Mouse (Mus musculus) lung, postnatal 14 days (tissue): Measurements from ENCODE around the gene Lamtor2.
A peak's percentile ranks its signal among the peaks of the same experiment; 100 is the strongest.

ENCODE experiments used
- DNase-seq: peaks from one replicate; pipeline ENCODE4 v3.0.0; 2021

The Lamtor2 gene

DNA sequence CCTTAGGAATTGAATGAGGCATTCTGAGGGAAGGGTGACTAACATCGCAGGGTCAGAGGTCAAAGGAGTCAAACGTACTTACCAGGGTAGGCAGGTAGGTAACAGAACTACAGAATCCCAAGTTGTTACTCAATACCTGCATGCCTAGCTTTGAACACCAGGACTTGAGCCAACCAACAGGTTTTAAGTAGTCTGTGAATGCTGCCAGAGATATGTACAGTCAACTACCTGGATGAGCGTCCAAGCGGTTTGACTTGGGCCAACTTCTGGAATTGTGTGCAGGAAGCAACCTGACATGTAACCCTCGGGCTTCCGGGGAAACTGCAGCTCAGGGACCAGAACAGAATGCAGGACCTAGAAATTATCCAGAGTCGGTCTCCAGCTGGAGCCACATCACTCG, 29.8 kb downstream of the Lamtor2 start:
- no peak for DNase-seq

DNA sequence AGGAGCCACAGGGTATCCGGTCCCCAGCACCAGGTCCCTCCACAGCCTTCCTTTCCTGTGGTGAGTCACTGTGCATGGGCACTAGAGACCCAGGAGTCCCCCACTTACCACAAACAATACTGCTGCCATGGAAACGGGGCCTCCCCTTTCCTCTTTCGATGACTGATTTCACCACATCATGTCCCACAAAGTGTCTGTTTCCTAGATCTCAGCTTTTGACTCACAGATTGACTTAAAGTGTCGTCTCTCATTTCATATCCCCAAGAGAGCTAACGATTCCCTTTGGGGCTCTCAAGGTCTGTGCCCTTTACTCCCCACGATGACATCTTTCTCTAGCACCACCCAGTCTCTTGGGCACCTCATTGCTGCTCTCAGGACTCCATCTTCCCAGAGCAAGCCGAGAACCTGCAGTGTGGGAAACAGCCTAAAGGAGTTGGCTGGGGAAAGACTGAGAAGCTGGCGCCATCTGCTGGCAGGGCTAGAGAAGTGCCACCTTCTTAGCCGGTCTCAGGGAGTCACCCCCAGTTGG, 31.0 kb downstream of the Lamtor2 start:
- peak; percentile 74 for DNase-seq

DNA sequence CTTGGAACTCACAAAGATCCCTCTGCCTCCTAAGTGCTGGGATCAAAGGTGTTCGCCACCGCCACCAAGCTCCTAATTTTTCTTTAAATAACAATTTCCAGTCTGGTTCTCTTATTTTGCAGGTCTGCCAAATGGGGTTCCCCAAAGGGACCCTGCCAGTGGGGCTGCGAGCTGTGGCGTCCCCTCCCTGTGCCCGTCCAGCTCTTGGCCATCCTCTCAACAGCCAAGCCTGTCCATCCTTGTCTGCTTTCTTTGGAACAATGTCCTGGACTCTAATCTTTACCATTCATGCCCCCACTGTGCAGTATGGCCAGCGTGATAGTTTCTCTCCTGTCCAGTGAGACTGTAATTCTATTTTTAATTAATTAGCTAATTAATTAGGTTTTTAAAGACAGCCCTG, 31.7 kb downstream of the Lamtor2 start:
- no peak for DNase-seq

DNA sequence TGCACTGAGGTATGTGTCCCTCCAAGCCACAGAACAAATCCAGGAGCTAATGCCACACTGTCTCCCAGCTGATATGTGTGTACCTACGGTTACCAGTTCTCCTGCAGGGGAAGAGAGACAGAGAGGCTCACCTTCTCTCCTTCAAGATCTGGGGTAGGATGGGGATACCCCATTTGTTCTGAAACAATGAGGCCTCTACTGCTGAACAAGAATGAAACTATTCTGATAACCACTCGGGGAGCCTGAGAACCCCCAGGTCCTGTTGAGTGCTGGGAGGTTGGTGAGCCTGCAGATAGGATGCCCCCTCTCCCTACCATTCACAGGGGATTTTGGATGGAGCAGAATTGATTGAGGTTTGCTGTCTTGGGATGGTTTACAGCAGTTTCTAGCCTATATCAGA, 32.8 kb downstream of the Lamtor2 start:
- DNase-seq: no peak

DNA sequence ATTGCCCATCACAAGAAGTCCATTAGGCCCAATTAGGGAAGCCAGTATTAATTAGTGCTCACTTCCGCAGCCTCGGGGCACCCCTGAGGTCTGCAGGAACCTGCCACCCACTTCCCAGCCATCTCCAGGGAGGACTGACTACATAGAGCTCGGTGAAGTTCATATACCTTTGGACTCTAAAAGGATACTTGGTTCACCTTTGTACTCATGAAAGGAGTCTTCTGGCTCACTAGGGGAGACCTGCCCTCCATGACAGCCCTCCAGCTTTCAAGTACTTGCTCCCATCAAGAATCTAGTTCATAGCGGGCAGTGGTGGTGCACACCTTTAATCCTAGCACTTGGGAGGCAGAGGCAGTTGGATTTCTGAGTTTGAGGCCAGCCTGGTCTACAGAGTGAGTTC, 34.5 kb downstream of the Lamtor2 start:
- no peak for DNase-seq

DNA sequence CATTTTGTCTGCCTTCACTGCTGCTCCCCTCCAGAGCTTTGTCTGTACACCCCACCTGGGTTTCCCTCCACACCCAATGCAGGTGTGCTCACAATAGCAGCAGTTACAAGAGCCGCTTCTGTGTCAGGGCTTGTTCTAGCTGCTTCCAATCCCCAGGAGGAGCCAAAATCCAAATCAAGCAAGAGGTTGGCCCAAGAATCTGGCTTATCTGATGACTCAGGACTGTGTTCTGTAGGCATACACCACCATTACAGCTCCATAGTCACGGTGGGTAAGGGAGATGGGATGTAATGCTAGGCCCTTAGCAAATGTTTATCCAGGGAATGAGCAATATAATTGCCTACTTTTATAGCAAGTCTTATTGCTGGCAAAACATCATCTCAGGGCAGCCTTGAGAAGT, 36.5 kb downstream of the Lamtor2 start:
- DNase-seq: no peak

DNA sequence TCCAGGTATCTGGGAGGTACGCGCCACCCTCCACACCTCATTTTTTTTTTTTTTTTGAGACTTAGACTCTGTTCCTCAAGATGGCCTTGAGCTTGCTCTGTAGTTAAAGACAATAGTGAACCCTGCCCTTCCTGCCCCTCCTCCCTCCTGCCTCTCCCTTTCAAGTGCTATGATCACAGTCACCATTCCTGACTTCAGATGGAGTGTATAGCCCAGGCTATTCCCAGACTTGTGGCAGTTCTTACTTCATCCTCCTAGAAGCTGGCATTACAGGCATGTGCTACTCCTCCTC, 37.8 kb downstream of the Lamtor2 start:
- no peak for DNase-seq

DNA sequence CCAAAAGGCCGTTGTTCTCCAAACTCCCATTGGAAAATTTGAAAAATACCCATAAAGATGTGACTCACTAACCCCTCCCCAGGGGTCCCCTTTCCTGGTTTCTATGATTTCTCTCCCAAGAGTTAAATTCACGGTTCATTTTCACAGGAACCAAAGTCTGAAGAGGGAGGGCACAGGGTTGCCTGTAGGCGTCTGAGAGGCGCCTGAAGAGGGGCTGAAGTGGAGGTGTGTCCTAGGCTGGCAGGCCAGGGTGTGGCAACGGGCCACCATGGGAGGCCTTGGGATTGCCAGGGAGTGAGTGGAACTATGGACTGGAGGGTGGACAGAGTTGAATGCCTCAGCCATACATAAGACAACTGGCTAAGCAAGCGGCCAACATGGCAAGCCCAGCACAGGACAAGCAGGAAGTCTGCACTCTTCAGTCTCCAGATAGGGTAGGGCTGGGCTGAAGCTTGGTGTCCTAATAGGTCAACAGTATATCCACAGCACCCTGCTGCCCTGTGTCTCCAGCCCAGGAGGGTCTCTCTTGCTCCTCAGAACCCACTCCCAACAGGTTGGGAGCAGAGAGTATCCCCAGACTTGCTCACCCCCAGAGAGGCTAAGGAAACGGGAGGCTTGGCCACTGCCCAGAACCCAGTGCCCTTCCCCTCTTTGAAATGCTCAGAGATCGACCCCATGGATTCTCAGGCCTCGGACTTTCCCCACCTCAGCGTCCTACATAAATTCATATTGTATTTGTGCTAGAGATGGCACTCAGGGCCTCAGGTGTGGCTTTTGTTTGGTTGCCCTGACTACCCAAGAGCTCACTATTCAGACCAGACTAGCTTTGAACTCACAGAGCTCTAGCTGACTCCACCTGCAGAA, 38.4 kb downstream of the Lamtor2 start:
- DNase-seq: peak; percentile 61

DNA sequence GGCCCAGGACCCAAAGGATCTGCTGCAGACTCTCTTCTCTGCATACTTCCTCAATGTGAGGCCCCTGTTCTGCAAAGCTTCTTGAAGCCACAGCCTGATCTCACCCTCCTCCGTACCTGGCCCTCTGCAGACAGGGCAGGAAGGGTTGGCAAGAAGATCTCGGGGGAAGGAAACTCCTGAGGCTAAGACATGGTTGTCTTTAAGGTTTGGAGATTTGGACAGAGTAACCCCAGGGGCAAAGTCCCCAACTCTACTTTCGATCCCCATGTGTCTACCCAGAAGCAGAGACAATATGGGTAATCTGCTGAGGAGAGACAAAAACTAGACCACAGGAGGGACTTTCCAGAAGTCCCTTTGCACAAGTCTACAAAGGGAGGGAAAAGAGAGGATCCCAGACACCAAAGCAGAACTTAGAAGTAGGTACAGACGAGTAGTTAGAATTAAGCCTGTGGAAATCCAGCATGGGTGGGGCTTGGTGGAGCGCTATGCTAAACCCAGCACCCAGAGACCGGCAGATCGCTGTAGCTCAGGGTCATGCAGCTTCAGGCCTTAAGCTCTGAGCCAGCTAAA, 39.2 kb downstream of the Lamtor2 start:
- DNase-seq: no peak

DNA sequence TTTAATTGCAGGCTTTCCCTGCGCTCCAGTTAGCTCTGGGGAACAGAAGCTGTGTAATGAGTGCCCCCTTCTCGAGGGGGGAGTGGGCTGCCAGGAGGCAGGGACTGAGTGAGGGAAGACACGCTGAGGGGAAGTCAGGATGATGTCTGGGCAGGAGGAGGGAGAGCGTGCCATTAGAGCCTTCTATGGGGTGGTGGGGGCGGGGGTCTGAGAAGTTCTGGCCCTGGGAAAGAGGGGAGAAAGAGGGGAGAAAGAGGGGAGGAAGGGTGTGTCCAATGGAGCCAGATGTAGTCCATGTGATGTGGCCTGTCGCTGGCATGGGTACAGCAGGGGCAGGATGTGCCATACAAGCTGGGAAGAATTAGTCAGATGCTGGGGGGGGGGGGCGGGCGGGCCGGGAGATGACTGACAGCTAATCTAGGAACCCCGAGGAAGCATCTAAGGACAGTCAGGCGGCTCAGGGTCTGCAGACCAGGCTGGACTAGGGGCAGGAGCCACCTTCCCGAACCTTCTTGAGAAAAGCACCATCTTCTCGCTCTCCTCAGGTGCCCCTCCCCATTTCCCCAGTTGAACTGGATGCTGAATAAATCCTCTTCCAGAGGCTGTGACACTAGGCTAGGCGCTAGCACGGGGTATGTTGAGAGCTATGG, 39.9 kb downstream of the Lamtor2 start:
- DNase-seq: peak; percentile 68

DNA sequence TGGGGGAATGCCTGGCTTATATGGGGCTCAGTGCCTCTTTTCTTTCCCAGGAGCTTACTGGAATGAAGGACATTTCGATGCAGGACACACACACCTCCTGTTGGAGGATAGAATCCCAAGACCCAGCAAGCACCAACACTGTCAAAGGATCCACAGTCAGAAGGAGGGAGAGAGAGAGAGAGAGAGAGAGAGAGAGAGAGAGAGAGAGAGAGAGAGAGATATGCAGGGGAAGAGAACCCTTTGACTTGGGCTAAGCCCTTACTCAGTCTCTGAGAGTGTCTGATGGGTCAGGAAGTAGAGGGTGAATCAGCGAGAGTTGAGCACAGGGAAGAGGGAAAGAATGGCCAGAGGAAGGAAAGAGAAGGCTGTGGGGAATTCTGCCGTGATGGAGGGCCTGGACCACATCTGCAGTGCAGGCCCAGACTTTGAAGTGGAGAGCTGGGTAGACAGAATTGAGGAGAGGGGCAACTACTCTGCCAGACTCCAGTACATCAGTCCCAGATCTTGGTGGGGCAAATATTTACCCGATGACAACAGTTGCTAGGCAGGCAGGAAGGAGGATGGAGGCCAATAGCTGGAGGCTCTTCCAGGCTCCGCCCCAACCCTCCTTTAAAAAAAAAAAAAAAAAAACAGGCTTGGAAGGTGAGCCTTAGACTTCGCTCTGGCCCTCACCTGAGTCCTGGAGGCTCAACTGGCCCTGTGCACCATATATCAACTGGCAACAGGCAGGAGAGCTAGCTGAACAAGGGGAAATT, 40.6 kb downstream of the Lamtor2 start:
- no peak for DNase-seq

DNA sequence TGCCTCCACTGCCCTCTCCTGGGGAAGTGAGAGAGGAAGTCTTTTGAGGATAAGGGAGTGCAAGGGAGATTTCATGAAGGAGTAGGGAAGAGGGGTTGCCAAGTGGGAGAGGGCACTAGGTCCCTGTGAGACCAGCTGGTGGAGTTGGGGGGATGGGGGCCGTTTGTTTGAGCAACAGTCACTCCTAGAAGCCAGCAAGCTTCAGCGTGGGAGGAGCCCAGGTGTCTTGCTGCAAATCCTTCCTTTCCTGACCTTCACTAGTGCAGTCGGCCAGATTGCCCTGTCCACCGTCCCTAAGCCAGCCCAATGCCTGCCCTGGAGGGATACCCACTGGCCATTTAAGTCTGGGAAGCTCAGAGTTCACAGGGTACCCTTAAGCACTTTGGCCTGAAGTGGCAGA, 41.3 kb downstream of the Lamtor2 start:
- DNase-seq: no peak

DNA sequence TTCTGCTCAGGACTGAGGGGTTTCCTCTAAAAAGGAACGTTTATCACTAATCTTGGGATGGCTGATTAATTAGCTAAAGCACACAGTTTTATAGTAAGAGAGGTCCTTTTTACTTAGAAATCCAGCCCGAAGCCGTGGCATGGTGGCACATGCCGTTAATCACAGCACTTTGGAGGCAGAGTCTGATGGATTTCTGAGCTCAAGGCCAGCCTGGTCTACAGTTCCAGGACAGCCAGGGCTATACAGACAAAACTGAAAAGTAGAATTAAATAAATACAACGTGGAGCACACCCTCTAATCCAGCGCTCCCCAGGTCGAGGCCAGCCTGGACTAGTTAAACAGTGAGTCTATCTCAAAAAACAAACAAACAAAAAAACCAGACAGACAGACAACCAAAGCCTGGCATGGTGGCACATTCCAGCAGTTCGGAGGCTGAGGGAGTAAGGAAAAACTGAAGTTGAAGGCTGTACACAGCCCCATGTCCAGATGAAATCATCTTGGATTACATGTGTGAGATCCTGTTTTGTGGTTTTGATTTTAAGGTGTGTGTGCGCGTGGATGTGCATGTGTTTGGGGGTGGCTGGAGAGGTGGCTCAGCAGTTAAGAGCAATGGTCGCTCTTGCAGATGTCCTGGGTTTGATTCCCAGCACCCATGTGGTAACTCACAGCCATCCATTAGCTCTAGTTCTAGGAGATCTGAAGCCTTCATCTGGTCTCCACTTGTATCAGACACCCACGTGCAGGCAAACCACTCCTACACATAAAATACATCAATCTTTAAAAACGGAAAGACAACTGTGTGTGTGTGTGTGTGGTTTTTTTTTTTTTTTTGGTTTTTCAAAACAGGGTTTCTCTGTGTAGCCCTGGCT, 42.2 kb downstream of the Lamtor2 start:
- DNase-seq: no peak

DNA sequence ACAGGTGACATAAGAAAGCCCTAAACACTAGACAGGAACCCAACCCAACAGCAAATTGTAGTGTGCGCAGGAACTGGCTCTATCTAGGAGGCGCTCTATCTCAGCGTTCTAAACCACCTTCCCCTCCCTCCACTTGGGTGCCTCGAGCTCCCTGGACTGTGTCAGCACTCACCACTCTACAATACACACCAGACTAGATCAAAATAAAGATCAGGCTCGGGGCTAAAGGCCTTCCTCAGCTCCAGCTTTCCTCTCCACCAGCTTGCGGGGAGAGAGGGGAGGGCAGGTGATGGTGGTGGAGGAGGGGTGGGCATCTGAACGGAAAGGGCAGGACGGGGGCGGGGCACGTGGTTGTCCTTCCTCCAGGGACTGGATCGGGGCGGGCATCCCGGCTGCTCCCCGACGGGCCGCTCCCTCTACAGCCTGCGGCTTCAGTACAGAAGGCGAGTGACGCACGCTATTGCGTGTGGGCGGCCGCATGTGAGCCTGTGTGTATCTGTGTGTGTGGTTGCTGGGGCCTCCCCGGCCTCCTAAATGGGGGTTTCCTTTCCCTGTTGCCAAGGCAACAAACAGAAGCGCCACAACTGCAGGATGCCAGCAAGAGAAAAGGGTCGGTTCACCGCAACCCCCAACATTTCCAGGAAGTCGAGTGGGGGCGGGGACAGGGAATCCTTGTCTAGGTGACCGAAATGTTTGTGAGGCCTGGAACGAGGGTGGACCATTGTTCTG, 43.0 kb downstream of the Lamtor2 start, which contains the start of gene Lmna:
Gene Lmna (minus strand): TSS at position 265 of the 729 bp plus-strand sequence.
- DNase-seq: peak; percentile 98

DNA sequence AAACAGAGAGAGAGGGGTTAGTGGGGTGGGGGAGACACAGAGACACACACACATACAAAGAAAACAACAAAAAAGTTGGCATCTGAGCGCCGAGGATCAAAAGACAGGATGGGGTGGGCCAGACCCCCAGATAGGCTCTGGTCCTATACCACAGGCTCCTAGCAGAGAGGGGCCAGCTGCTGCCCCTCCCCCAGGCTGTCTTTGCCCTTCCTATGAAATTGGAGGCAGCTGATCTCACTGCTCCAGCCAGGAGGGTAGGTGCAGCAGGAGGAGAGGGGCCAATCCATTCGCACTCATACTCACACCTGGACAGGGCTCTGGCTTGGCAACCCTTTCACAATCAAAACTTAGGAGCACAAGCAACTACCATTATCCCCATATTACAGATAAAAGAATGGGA, 43.6 kb downstream of the Lamtor2 start:
- DNase-seq: no peak

DNA sequence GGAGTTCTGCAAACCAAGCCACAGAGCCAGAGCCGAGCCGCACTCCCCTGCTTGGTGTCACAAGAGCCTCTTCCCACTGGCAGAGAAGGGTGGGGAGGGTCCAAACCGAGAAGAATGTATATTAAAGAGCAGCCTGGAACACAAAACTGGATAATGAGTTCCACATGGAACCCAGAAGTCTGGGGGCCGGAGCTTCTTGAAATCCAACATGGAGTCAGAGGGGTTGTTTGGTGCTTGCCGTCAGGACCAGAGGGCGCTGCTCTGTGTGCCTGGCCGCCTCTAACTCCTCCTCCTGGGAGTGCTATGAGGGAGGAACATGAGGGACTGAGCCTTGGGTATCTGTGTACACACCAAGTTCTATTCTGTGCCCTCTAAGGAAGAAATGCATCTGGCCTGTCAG, 47.1 kb downstream of the Lamtor2 start:
- no peak for DNase-seq

DNA sequence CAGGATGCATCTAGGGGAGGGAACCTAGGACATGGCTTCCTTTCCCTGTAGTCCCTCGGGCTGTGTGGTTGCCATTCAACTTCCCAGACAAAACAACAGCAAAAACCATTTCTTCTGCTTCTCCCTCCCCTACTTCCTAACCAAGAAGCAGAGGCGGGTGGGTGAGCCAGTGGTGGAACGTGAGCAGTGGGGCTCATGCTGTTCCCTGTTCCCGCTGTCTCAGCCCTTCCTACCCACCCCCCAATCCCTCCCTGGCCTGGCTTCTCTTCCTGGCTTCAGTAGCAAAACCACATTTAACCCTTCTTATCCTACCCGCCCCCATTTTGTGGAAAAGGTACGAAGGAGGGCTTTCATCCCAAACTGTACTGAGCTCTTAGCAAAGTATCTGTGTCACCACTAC, 47.8 kb downstream of the Lamtor2 start:
- no peak for DNase-seq

DNA sequence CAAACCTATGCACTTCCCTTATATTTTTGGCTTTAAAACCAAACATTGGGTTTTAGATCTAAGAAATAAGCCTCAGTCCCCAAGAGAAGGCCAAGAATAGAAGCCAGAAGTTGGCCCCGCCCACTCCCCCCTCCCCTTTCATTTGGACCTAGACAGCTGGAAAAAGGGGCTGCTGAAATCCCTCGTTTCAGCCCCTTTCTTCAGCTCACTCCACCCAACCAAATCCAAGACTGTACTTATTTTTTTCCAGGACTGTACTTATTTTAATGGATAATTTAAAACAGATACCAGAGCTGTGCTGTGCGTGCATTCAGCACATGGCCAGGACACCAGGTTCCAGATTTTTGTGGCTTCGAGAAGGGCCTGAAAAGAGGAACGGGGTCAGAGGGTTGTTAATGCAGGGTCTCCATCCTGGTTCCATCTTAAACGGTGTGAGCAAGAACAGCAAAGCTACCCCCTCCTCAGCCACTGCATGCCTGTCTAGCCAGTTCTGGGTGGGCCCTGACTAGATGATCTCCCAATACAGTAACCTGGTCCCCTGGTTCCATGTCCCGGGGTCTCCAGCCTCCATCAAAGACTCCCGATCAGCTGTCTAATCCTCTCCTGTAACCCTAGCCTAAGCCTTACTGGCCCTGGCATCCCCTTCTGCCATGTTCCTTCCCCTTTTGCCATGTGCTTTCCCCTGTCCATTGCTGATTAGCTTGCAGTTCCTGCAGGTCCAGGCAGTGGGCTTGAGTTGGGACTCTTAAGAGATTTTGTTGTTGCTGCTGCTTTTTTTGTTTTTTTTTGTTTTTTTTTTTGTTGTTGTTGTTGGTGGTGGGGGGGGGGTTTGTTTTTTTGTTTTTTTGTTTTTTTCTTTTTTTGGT, 48.8 kb downstream of the Lamtor2 start:
- no peak for DNase-seq

DNA sequence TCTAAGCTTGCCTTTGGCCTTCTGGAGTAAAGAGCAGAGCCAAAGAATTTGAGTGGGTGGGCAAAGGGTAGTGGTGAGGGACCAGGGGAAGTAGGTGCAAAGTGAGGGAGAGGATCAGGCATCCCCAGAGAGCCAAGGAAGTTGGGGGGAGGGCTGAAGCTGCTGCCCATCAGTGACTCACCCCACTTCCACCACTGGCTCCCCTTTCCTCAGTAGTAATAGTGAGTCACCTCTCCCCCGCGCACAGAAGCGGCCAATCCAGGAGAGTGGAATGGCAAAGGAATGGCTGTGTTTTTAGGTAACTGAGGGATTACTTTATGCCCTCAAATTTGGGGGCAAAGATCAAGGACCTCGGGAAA, 49.4 kb downstream of the Lamtor2 start:
- DNase-seq: no peak

DNA sequence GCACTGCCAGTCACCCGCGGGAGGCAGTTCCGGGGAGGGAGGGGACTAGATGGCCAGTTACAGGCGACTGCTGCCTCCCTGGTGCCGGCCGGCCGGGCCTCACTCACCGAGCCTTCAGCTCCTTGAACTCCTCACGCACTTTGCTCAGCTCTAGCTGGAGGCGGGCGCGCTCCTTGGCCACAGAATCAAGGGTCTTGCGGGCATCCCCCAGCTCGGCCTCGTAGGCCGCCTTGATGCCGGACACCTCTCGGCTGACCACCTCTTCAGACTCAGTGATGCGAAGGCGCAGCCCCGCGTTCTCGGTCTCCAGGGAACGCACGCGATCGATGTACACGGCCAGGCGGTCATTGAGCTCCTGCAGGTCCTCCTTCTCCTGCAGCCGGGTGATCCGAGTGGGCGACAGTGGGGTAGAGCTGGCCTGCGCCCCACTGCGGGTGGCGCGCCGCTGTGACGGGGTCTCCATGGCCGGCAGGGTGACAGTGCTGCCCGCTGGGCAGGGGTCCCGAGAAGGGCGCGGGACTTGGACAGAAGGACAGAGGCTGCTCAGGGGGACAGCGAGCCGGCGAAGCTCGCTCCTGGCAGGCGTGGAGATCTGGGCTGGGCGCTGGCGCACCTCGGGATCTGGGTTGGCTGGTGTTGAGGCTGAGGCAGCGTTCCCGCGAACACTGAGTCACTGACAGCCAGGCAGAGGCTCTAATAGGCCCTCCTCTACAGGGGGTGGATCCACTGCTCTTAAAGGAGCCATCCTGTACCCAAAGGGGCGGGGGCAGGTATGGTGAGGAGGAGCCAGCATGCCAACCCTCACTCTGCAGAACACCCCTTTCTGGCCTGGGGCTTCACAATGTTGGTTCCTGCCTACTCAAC, 50.0 kb downstream of the Lamtor2 start:
- DNase-seq: peak; percentile 90
